16 mouse cellular contexts compared by ENCODE assay signal in the genomic region with DNA sequence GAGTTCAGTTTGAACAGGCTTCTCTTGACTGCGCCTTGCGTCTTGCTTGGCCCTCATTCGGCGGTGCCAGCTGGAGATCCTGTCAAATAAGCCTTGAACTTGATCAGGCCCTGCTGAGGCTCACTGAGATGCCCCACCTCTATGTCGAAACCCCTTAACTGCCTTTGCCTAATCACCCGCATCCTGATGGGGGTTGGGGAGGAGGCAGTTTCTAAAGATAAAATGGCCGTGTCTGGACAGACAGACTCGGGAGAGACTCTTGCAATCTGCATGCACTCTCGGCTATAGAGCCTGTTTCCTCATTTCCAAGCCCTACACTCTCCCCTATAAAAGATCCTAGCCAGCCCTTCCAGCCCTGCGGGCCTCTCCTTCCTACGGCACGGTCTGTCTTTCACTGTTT. TPM values are rescaled to one million over a fixed set of nuclear protein-coding genes. Genes with fewer than 3 reads are reported as not detected.
A peak's percentile ranks its signal among the peaks of the same experiment; 100 is the strongest.
DNase-seq lines count a peak whose midpoint lies in the region; ATAC-seq and TF ChIP-seq lines count a peak whose summit lies in the region.
"Had no signal": no experiment of that assay in that cellular context is flagged by ENCODE, and none has a peak within 500 bp of the region (broad histone marks: within the 10 kb centered on the region; RNA-seq: fewer than 3 reads in every experiment).

No protein-coding gene starts in this region.

- peak; percentile 51; the same call in 1 of the 2 replicates for ATAC-seq in liver, embryonic 11.5 days (replicated peaks; ENCODE audit: low FRiP score)
- ATAC-seq in embryonic facial prominence, embryonic 13.5 days (ENCODE audit: insufficient number of reproducible peaks, insufficient read depth, low FRiP score, low TSS enrichment, low read depth) = no peak
- ATAC-seq in hindbrain, postnatal 0 days = no peak
- peak; percentile 81 for ATAC-seq in megakaryocyte, adult 5-6 weeks (ENCODE audit: poor library complexity, severe bottlenecking)

- no peaks in the 10 kb centered on the region for H3K36me3 ChIP-seq in liver, embryonic 11.5 days (ENCODE audit: control insufficient read depth, insufficient read depth, low read length)
- H3K36me3 ChIP-seq in embryonic facial prominence, embryonic 13.5 days = peaks cover 8% of the 10 kb centered on the region; the same call in 1 of the 2 replicates
- no peaks in the 10 kb centered on the region for H3K36me3 ChIP-seq in hindbrain, postnatal 0 days (ENCODE audit: insufficient read depth, low read length)
- H3K36me3 ChIP-seq: midbrain, embryonic 12.5 days; neural tube, embryonic 12.5 days had no signal

- H3K27me3 ChIP-seq in liver, embryonic 11.5 days (replicated peaks; ENCODE audit: control insufficient read depth, insufficient read depth, low read length) = no peaks in the 10 kb centered on the region
- H3K27me3 ChIP-seq in embryonic facial prominence, embryonic 13.5 days = no peaks in the 10 kb centered on the region
- H3K27me3 ChIP-seq in hindbrain, postnatal 0 days (ENCODE audit: insufficient read depth, low read length) = no peaks in the 10 kb centered on the region
- H3K27me3 ChIP-seq: midbrain, embryonic 12.5 days; neural tube, embryonic 12.5 days had no signal

- no peak for TF ChIP-seq CTCF in hindbrain, postnatal 0 days (IDR thresholded peaks at IDR 0.05; ENCODE audit: low read depth)

- 0 out of 2 replicates have a peak overlapping the region, but pooled peaks have one; percentile 22 for H3K4me2 ChIP-seq in liver, embryonic 11.5 days
- no peak overlapping the region for H3K4me2 ChIP-seq in embryonic facial prominence, embryonic 13.5 days
- no peak overlapping the region for H3K4me2 ChIP-seq in hindbrain, postnatal 0 days (ENCODE audit: low read depth, low read length)
- H3K4me2 ChIP-seq: midbrain, embryonic 12.5 days; neural tube, embryonic 12.5 days had no signal

- no peak overlapping the region for H3K4me3 ChIP-seq in liver, embryonic 11.5 days (ENCODE audit: low read depth, low read length)
- H3K4me3 ChIP-seq in embryonic facial prominence, embryonic 13.5 days = no peak overlapping the region
- H3K4me3 ChIP-seq in hindbrain, postnatal 0 days (ENCODE audit: low read length) = no peak overlapping the region
- H3K4me3 ChIP-seq: midbrain, embryonic 12.5 days; neural tube, embryonic 12.5 days had no signal

- H3K27ac ChIP-seq in liver, embryonic 11.5 days (ENCODE audit: low read depth, low read length) = peak overlapping the region; percentile 16; the same call in 1 of the 2 replicates
- H3K27ac ChIP-seq in embryonic facial prominence, embryonic 13.5 days = no peak overlapping the region
- peak overlapping the region; percentile 75 for H3K27ac ChIP-seq in hindbrain, postnatal 0 days
- H3K27ac ChIP-seq: midbrain, embryonic 12.5 days; neural tube, embryonic 12.5 days had no signal

- H3K9ac ChIP-seq in liver, embryonic 11.5 days (ENCODE audit: low read depth, low read length) = no peak overlapping the region
- H3K9ac ChIP-seq in embryonic facial prominence, embryonic 13.5 days = 0 out of 2 replicates have a peak overlapping the region, but pooled peaks have one; percentile 27
- no peak overlapping the region for H3K9ac ChIP-seq in hindbrain, postnatal 0 days (replicated peaks; ENCODE audit: low read length)
- H3K9ac ChIP-seq: midbrain, embryonic 12.5 days; neural tube, embryonic 12.5 days had no signal

- no peaks in the 10 kb centered on the region for H3K9me3 ChIP-seq in liver, embryonic 11.5 days (ENCODE audit: control insufficient read depth, low read length)
- H3K9me3 ChIP-seq in embryonic facial prominence, embryonic 13.5 days = no peaks in the 10 kb centered on the region
- no peaks in the 10 kb centered on the region for H3K9me3 ChIP-seq in hindbrain, postnatal 0 days (ENCODE audit: low read length)
- H3K9me3 ChIP-seq: midbrain, embryonic 12.5 days; neural tube, embryonic 12.5 days had no signal

- DNase-seq in liver, embryonic 11.5 days (ENCODE audit: low spot score) = no peak
- DNase-seq in liver = no peak
- no peak for DNase-seq in hindbrain, postnatal 0 days (ENCODE audit: low spot score)
- no peak for DNase-seq in embryo, embryonic 11 days
- DNase-seq in ovary, postnatal 36 days (ENCODE audit: low spot score) = no peak
- DNase-seq: adrenal gland, postnatal 10 days; heart, postnatal 10 days; kidney, adult 18-20 months; lung, adult 2 months had no signal

- 43% methylated on average over 12 of the region's 12 CpGs for WGBS in liver, embryonic 11.5 days
- whole genome bisulfite sequencing in embryonic facial prominence, embryonic 13.5 days = 63% methylated on average over 12 of the region's 12 CpGs
- 62% methylated on average over 12 of the region's 12 CpGs for WGBS in hindbrain, postnatal 0 days

- peaks cover 15% of the 10 kb centered on the region for H3K4me1 ChIP-seq in liver, embryonic 11.5 days (replicated peaks; ENCODE audit: control insufficient read depth, insufficient read depth, low read length)
- H3K4me1 ChIP-seq in embryonic facial prominence, embryonic 13.5 days = no peaks in the 10 kb centered on the region
- H3K4me1 ChIP-seq in hindbrain, postnatal 0 days (ENCODE audit: insufficient read depth, low read length) = peaks cover 8% of the 10 kb centered on the region; the same call in 1 of the 2 replicates
- H3K4me1 ChIP-seq: midbrain, embryonic 12.5 days had no signal

RNA-seq across cellular contexts. Expression of gene Aprt, which starts 16.5 kb away (rescaled TPM):
- 400 and 425 TPM in 2 replicates for polyA plus RNA-seq in liver, embryonic 11.5 days (2014; fragmentation: Nextera tagmentation; extraction: Ambion mirVana)
- polyA plus RNA-seq in embryonic facial prominence, embryonic 13.5 days (2015; fragmentation: Nextera tagmentation; extraction: Ambion mirVana) = 296 and 355 TPM in 2 replicates
- 113 and 123 TPM in 2 replicates for total RNA-seq in hindbrain, postnatal 0 days (2014; rRNA removed)
- polyA plus RNA-seq in hindbrain, postnatal 0 days (2015; fragmentation: Nextera tagmentation; extraction: Ambion mirVana) = 183 and 189 TPM in 2 replicates
- 272 and 308 TPM in 2 replicates for total RNA-seq in megakaryocyte, adult 5-6 weeks (2015)
- 132 and 149 TPM in 2 replicates for total RNA-seq in megakaryocyte, adult 5-6 weeks (2017)

RNA-seq across cellular contexts. Expression of gene Galns, which starts 18.0 kb away (rescaled TPM):
- 6.5 and 6.6 TPM in 2 replicates for polyA plus RNA-seq in liver, embryonic 11.5 days (2014; fragmentation: Nextera tagmentation; extraction: Ambion mirVana)
- polyA plus RNA-seq in embryonic facial prominence, embryonic 13.5 days (2015; fragmentation: Nextera tagmentation; extraction: Ambion mirVana) = 7.5 and 7.6 TPM in 2 replicates
- 12.0 and 14.2 TPM in 2 replicates for total RNA-seq in hindbrain, postnatal 0 days (2014; rRNA removed)
- polyA plus RNA-seq in hindbrain, postnatal 0 days (2015; fragmentation: Nextera tagmentation; extraction: Ambion mirVana) = 9.1 and 10.0 TPM in 2 replicates
- 52.6 and 53.0 TPM in 2 replicates for total RNA-seq in megakaryocyte, adult 5-6 weeks (2015)
- 57.5 and 63.1 TPM in 2 replicates for total RNA-seq in megakaryocyte, adult 5-6 weeks (2017)

RNA-seq across cellular contexts. Expression of gene Trappc2l, which starts 18.2 kb away (rescaled TPM):
- 40.3 and 44.6 TPM in 2 replicates for polyA plus RNA-seq in liver, embryonic 11.5 days (2014; fragmentation: Nextera tagmentation; extraction: Ambion mirVana)
- polyA plus RNA-seq in embryonic facial prominence, embryonic 13.5 days (2015; fragmentation: Nextera tagmentation; extraction: Ambion mirVana) = 53.0 and 57.7 TPM in 2 replicates
- 7.6 and 11.4 TPM in 2 replicates for total RNA-seq in hindbrain, postnatal 0 days (2014; rRNA removed)
- 117 and 130 TPM in 2 replicates for polyA plus RNA-seq in hindbrain, postnatal 0 days (2015; fragmentation: Nextera tagmentation; extraction: Ambion mirVana)
- total RNA-seq in megakaryocyte, adult 5-6 weeks (2015) = 85.8 and 88.2 TPM in 2 replicates
- 33.0 and 37.6 TPM in 2 replicates for total RNA-seq in megakaryocyte, adult 5-6 weeks (2017)

RNA-seq across cellular contexts. Expression of gene Cdt1, which starts 25.4 kb away (rescaled TPM):
- polyA plus RNA-seq in liver, embryonic 11.5 days (2014; fragmentation: Nextera tagmentation; extraction: Ambion mirVana) = 93.2 and 98.2 TPM in 2 replicates
- 34.3 and 39.6 TPM in 2 replicates for polyA plus RNA-seq in embryonic facial prominence, embryonic 13.5 days (2015; fragmentation: Nextera tagmentation; extraction: Ambion mirVana)
- total RNA-seq in hindbrain, postnatal 0 days (2014; rRNA removed) = 24.9 and 26.3 TPM in 2 replicates
- polyA plus RNA-seq in hindbrain, postnatal 0 days (2015; fragmentation: Nextera tagmentation; extraction: Ambion mirVana) = 10.7 and 11.7 TPM in 2 replicates
- 41.7 and 41.9 TPM in 2 replicates for total RNA-seq in megakaryocyte, adult 5-6 weeks (2015)
- total RNA-seq in megakaryocyte, adult 5-6 weeks (2017) = 28.4 and 34.1 TPM in 2 replicates

RNA-seq across cellular contexts. Expression of gene Pabpn1l, which starts 29.3 kb away (rescaled TPM):
- not detected in 2 replicates for polyA plus RNA-seq in liver, embryonic 11.5 days (2014; fragmentation: Nextera tagmentation; extraction: Ambion mirVana)
- polyA plus RNA-seq in embryonic facial prominence, embryonic 13.5 days (2015; fragmentation: Nextera tagmentation; extraction: Ambion mirVana) = not detected in 2 replicates
- not detected in 2 replicates for total RNA-seq in hindbrain, postnatal 0 days (2014; rRNA removed)
- polyA plus RNA-seq in hindbrain, postnatal 0 days (2015; fragmentation: Nextera tagmentation; extraction: Ambion mirVana) = not detected in 2 replicates
- total RNA-seq in megakaryocyte, adult 5-6 weeks (2015) = 0.27 TPM in 1 of 2 replicates, not detected in the other
- total RNA-seq in megakaryocyte, adult 5-6 weeks (2017) = not detected in 2 replicates
- total RNA-seq: adrenal gland, postnatal 10 days; gastrocnemius, postnatal 4 days; heart, postnatal 10 days; left cerebral cortex, adult 18-20 months had no signal
- polyA plus RNA-seq: lung, adult 2 months; midbrain, embryonic 12.5 days; neural tube, embryonic 12.5 days; testis, adult 2 months had no signal

Comparison
In these comparisons a context has a peak if more than half of its experiments do, and no peak if none do; other contexts are left out.
1. ATAC-seq: peak in liver, embryonic 11.5 days (single experiment) and megakaryocyte, adult 5-6 weeks (single experiment); none in embryonic facial prominence, embryonic 13.5 days (single experiment) and hindbrain, postnatal 0 days (single experiment).